Mouse (Mus musculus) layer of hippocampus, postnatal 14 days (tissue): ENCODE data around the gene Gm15097. TPM values are rescaled to one million over a fixed set of nuclear protein-coding genes. Genes with fewer than 3 reads are reported as not detected.
"Not testable (repeated sequence)": the region's sequence is repeated elsewhere in the genome, so short reads cannot be mapped to it uniquely, and the experiment has no call there.

Source experiments
- DNase-seq, 2 experiments: peaks; one replicate each; pipeline ENCODE4 v3.0.0; 2021 to 2022; ENCODE audit warnings: low spot score in 2 of 2, mixed read lengths in 1 of 2
- long read RNA-seq, 2 experiments: library from polyadenylated mRNA; stranded (forward); transcript quantifications; one replicate each; pipeline ENCODE4 v2.0.0; 2021
- total RNA-seq, 2 experiments: library from RNA; stranded (reverse); gene quantifications; 2 replicates each; pipeline ENCODE4 v1.2.3; 2021

Gm15097 gene
- not detected for total RNA-seq
- long read RNA-seq, experiment 1, result 0 reads
- long read RNA-seq, experiment 2, result 0 reads

- not testable (repeated sequence) for DNase-seq
These were observed at the start of gene Gm15097 for GRCm38 (mm10) chrX:149784173-149784572. Gm15097 (plus strand) TSS chrX:149784473.

- DNase-seq, result peak in 1 of 2 experiments; percentile 13
These were observed 21.4 kb upstream of the Gm15097 start for GRCm38 (mm10) chrX:149762853-149763252.

- DNase-seq, result not testable (repeated sequence)
These were observed 26.9 kb downstream of the Gm15097 start for GRCm38 (mm10) chrX:149811178-149811577.

Other genes with a start within 250 kb of the Gm15097 start
- gene Gm10439, start 189.9 kb upstream of the Gm15097 start, total RNA-seq, result not detected
- gene Gm15091, start 157.2 kb downstream of the Gm15097 start, total RNA-seq, result not detected